ENCODE assay signal across 8 mouse cellular contexts in the genomic region with DNA sequence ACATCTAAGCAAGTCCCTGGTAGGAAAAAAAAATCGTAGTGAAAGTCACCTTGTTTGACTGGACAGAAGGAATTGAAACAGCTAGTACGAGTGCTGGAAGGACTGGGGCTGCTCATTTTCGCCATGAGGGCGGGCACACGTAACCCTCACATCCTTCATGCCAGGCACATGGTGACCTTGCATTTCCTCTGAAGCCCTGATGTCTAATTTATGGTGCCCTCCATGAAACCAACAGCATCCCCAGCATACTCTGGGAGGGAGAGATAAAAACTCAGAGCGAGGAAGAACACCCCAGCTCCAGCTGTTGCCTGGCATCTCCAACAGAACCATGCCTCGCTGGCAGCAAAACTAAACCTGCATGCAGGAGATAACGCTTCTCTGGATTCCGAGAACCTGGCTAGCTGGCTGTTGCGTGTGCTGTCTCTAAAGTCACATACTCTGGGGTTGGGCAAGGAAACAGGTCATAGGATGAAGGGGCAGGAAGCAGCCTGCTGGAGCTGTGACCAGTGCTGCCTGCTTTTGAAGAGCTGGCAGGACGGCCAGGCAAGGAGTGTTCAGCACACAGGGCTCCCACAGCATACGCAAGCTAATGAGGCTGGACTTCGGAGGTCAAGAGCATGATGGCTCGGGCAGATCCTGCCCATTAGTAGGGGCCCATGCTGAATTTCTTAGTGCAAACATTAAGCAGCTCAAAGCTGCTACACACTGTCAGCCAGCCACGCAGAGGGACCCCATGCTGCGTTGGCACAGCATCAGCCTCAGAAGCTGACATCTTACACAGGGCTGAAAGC.
DNase-seq lines count a peak whose midpoint lies in the region; ATAC-seq lines count a peak whose summit lies in the region.

No protein-coding gene starts in this region.

- H3K9me3 ChIP-seq in kidney, embryonic 16.5 days (ENCODE audit: low read length), result no peaks in the 10 kb centered on the region
- no peaks in the 10 kb centered on the region for H3K9me3 ChIP-seq in hindbrain, embryonic 11.5 days (ENCODE audit: control insufficient read depth, low read length)
- H3K9me3 ChIP-seq in midbrain, embryonic 14.5 days (ENCODE audit: control insufficient read depth, low read length), result no peaks in the 10 kb centered on the region

- 51% methylated on average over 16 of the region's 16 CpGs for WGBS in kidney, embryonic 16.5 days
- WGBS in hindbrain, embryonic 11.5 days, result 52% methylated on average over 16 of the region's 16 CpGs
- 45% methylated on average over 16 of the region's 16 CpGs for WGBS in midbrain, embryonic 14.5 days

- no peak overlapping the region for H3K4me3 ChIP-seq in kidney, embryonic 16.5 days (ENCODE audit: low read length)
- H3K4me3 ChIP-seq in hindbrain, embryonic 11.5 days (ENCODE audit: low read depth, low read length), result no peak overlapping the region
- H3K4me3 ChIP-seq in midbrain, embryonic 14.5 days (replicated peaks; ENCODE audit: low read depth, low read length), result no peak overlapping the region

- no peak overlapping the region for H3K9ac ChIP-seq in kidney, embryonic 16.5 days (replicated peaks; ENCODE audit: low read length)
- no peak overlapping the region for H3K9ac ChIP-seq in hindbrain, embryonic 11.5 days (ENCODE audit: low read depth, low read length)
- peak overlapping the region; percentile 29; the same call in 1 of the 2 replicates for H3K9ac ChIP-seq in midbrain, embryonic 14.5 days (replicated peaks; ENCODE audit: low read length)

- no peaks in the 10 kb centered on the region for H3K27me3 ChIP-seq in kidney, embryonic 16.5 days (ENCODE audit: insufficient read depth, low read length)
- no peaks in the 10 kb centered on the region for H3K27me3 ChIP-seq in hindbrain, embryonic 11.5 days (ENCODE audit: control insufficient read depth, insufficient read depth, low read length)
- H3K27me3 ChIP-seq in midbrain, embryonic 14.5 days (ENCODE audit: control insufficient read depth, insufficient read depth, low read length), result no peaks in the 10 kb centered on the region

- H3K36me3 ChIP-seq in kidney, embryonic 16.5 days (ENCODE audit: insufficient read depth, low read length), result no peaks in the 10 kb centered on the region
- H3K36me3 ChIP-seq in hindbrain, embryonic 11.5 days (ENCODE audit: control insufficient read depth, insufficient read depth, low read length), result no peaks in the 10 kb centered on the region
- H3K36me3 ChIP-seq in midbrain, embryonic 14.5 days (ENCODE audit: control insufficient read depth, insufficient read depth, low read length), result no peaks in the 10 kb centered on the region

- H3K4me2 ChIP-seq in kidney, embryonic 16.5 days (replicated peaks; ENCODE audit: low read depth, low read length), result no peak overlapping the region
- no peak overlapping the region for H3K4me2 ChIP-seq in hindbrain, embryonic 11.5 days (replicated peaks; ENCODE audit: low read depth, low read length)
- peak overlapping the region; percentile 30; the same call in 1 of the 2 replicates for H3K4me2 ChIP-seq in midbrain, embryonic 14.5 days (ENCODE audit: low read length)

- H3K27ac ChIP-seq in kidney, embryonic 16.5 days (ENCODE audit: low read length), result no peak overlapping the region
- no peak overlapping the region for H3K27ac ChIP-seq in hindbrain, embryonic 11.5 days (ENCODE audit: low read depth, low read length)
- peak overlapping the region; percentile 81 for H3K27ac ChIP-seq in midbrain, embryonic 14.5 days (replicated peaks; ENCODE audit: low read depth, low read length)

- peak; percentile 54; the same call in 1 of the 2 replicates for ATAC-seq in kidney, embryonic 16.5 days (ENCODE audit: low FRiP score, low TSS enrichment)
- peak; percentile 55 for ATAC-seq in hindbrain, embryonic 11.5 days (ENCODE audit: low FRiP score)
- peak; percentile 74; the same call in 1 of the 2 replicates for ATAC-seq in midbrain, embryonic 14.5 days (ENCODE audit: low FRiP score, low TSS enrichment)

- no peak for DNase-seq in kidney, adult 8-10 months
- peak; percentile 56 for DNase-seq in adrenal gland, postnatal 14 days
- DNase-seq in embryo, embryonic 11 days, result peak; percentile 55
- peak; percentile 56 for DNase-seq in hindbrain, embryonic 11.5 days (ENCODE audit: low spot score)
- peak; percentile 79 for DNase-seq in midbrain, embryonic 14.5 days
- no peak for DNase-seq in kidney, postnatal 36 days
- DNase-seq in thymus, postnatal 0 days (ENCODE audit: low spot score), result no peak

- no peaks in the 10 kb centered on the region for H3K4me1 ChIP-seq in kidney, embryonic 16.5 days (ENCODE audit: insufficient read depth, low read length)
- peaks cover 10% of the 10 kb centered on the region for H3K4me1 ChIP-seq in hindbrain, embryonic 11.5 days (replicated peaks; ENCODE audit: control insufficient read depth, insufficient read depth, low read length)
- peaks cover 31% of the 10 kb centered on the region for H3K4me1 ChIP-seq in midbrain, embryonic 14.5 days (ENCODE audit: control insufficient read depth, insufficient read depth, low read length)

Comparison
In these comparisons a context has a peak if more than half of its experiments do, and no peak if none do; other contexts are left out.
1. DNase-seq: peak in adrenal gland, postnatal 14 days (single experiment), embryo, embryonic 11 days (single experiment), hindbrain, embryonic 11.5 days (single experiment) and midbrain, embryonic 14.5 days (single experiment); none in kidney, adult 8-10 months (0 of 2), kidney, postnatal 36 days (0 of 2) and thymus, postnatal 0 days (single experiment).
2. Peak in every context shown above with its lines, with median percentiles within 50 percentile points of each other: ATAC-seq.